Mouse (Mus musculus) bone marrow macrophage, adult 2 months (primary cell): ENCODE results near the gene Unc45a.

Experiments
- CTCF ChIP-seq: IDR thresholded peaks from 2 replicates; pipeline ENCODE4 v1.5.1; 2012; ENCODE audit warnings: low read depth, mild to moderate bottlenecking, low read length, moderate library complexity
- POLR2A ChIP-seq: IDR thresholded peaks from 2 replicates; pipeline ENCODE4 v1.6.1; 2012; ENCODE audit warnings: mild to moderate bottlenecking, low read depth, low read length, borderline replicate concordance

- no peak for TF ChIP-seq POLR2A
- 0 out of 2 replicates have a peak, but pooled peaks have one; percentile 27 for TF ChIP-seq CTCF
These were observed 794 bp downstream of the Unc45a start for GRCm38 (mm10) chr7:80339793-80340628.
